Mouse (Mus musculus) CH12F3 (cell line): ENCODE results near the gene Phc2.

ENCODE experiments used
- in situ Hi-C: fragments of 300-500 bp; cut with MboI; formaldehyde crosslinking; loops from 2 replicates; pipeline ENCODE4 v1.14.3; 2020; ENCODE audit warnings: low sequenced_read_pairs

The Phc2 gene

DNA sequence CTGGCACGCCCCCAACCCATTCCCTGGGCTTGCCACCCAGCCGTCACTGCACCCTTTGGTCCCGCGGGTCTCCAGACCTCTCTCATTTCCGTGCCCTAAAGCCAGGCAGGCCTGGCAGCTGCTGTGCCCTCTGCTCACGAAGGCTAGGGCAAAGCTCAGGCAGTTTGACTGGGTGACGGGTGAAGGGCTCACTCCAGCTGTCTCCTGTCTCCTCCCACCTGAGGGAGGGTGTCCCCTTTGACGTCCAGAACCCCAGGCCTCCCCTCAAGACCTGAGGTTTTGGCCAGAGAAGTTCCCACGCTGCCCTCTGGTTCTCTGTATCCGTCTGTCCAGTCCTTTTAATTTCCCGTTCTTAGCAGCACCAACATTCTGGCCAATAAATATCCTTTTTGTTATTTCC is 119.3 kb downstream of the Phc2 start:
- in situ Hi-C loops, result no loop called here

DNA sequence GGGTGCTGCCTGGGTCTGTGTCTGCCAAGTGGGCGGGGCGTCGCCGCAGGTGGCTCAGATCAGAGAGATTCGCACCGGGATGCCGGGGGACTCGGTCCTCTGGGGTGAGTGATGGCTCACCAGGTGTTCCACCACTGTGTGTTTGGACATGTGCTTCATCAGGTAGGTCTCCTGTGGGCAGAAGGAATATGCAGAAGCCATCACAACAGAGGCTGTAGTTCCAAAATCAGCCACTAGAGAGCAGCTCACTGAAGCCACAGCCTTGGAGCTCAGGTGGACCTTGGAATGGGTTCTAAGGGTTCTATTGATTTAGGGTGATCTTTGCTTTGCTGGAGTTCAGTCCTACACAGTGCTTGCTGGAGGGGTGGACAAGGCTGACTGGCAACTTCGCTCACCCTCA is 120.0 kb downstream of the Phc2 start:
- in situ Hi-C loops, result no loop called here

DNA sequence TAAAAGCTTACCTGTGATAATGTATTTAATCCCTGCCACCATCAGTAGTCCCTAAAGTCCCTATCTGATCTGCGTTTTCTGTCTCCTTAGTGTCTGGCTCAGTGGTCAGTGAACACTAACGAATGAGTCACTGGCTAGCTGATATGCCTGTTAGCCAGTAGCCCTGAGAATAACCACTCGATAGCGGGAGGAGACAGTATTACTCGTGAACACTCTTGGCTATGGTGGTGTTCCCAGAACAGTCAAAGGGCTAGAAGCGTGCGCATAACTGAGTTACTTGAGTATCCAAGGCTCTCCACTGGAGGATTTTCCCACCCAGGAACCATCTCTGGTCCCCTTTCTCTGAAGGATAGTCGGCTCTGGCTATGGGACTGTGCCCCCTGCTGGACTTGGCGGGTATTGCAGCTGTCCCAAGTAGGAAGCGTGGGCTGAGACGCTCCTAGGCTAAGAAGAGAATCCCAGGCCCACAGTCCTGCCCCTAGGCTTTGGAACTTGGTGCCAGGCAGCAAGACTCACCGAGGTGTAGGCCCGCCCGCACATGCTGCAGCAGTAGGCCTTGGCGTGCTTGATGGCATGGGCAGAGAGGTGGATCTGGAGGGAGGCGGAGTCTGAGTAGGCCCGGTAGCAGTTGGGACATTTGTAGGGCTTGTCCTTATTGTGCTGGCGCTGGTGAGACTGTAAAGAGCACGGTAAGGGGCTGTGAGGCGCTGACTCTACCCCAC is 122.2 kb downstream of the Phc2 start:
- in situ Hi-C loops, result no loop called here

DNA sequence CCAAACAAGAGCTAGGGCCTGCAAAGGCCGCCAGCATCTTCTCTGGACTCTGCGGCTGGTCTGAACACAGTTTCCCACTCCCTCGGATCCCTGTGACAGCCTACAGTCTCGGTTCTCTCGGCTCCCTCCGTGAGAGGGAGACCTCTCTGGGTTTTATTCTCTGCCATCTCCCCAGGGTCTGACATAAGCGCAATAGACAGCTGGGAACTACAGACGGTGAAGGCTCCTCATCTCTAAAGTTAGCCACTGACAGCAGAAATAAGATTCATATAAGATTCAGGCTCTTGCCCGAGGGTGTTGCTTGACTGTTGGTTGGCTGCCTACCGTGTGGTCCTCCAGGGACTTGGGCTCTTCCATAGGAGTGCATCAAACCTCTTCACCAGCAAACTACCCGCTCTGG is 123.1 kb downstream of the Phc2 start:
- in situ Hi-C loops, result no loop called here

DNA sequence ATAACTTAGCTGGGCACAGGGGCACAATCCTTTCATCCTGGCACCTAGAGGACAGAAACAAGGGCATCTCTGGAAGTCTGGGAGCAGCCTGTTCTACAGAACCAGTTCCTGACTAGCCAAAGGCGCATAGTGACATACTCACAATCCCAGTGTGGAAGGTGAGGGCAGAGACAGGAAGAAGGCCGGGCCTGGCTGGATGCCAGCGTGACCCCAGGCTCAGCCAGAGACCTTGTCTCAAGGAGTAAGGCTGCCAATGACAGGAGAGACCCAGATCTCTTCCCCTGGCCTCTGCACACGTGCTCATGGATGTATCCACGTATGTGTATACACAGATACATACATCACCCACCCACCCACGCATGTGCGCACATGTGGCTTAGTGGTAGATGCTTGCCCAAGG is 127.5 kb downstream of the Phc2 start:
- in situ Hi-C loops, result no loop called here

DNA sequence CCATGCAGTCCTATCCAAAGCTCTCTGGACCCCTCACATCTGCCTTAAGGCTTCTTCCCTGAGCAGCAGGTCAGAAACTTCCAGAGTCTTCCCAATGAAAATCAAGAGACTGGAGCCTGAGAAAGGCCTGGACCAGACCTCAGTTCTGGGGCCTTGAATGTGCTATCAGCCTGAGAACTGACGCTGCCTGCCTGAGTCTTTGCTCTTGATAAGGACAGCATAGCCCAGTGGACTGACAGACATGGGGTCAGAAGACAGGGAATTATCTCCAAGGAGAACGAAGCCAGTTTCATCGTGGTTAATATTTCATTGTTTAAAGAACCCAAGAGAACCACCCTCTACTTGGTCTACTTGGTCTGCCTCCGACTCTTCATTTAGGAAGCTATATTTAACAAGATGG is 128.1 kb downstream of the Phc2 start:
- in situ Hi-C loops, result no loop called here

DNA sequence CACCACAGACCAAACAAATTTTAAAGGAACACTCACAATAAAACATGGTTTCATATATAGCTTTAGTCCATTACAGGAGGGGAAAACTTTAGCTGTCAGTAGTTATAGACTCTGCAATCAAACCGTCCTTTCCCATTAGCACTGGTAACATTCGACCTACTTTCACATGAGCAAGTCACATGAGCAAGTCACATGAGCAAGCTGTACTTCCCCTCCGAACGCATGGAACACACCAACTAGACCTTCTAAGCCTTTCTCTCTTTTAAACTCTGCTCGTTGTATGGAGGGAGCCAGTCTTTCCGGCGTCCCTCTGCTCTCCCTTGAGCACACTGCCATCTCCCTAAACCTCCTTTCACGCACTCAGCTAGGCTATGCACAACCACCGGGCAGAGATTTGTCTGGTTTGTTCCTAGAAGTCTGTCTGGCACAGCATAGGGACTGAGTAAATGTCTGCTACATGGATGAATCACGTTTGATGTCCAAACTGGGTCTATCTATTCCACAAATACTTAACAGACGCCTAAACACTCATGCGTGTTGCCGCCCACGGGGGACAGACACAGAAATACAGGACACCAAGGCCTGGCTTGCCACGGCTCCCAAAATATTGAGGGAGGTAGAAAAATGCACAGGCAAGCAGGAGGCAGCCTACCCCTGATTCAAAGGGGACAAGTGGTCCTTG is 130.6 kb downstream of the Phc2 start:
- in situ Hi-C loops, result no loop called here

DNA sequence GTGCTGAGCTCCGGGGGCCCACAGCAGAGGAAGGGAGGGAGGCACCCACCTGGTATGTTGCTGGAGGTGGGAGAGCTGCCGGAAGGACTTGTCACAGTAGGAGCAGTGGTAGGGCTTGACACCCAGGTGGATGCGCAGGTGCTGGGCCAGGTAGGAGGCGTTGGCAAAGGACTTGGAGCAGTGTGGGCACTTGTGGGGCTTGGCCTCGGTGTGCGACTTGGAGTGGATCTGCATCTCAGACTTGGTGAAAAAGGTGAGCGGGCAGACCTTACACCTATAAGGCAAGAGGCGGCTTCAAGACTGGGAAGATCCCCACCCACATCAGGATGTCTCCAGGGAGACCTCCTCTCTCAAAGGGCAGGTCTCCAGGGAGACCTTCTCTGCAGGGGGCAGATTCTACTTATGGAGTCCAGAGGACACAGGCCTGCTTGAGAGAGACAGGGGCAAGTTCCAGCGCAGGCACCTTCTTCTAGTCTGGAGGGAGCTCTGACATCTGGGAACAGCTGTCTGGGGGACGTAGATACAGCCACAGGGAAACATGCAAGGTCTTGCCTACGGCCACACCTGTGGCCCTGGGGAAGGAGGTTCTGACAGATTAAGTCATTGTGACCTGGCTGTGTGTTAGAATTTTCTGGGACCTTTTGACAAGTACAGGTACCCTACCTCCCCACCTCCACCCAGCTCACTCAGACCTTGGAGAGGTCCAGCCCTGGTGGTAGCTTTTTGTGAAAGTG is 131.6 kb downstream of the Phc2 start:
- in situ Hi-C loops, result no loop called here

DNA sequence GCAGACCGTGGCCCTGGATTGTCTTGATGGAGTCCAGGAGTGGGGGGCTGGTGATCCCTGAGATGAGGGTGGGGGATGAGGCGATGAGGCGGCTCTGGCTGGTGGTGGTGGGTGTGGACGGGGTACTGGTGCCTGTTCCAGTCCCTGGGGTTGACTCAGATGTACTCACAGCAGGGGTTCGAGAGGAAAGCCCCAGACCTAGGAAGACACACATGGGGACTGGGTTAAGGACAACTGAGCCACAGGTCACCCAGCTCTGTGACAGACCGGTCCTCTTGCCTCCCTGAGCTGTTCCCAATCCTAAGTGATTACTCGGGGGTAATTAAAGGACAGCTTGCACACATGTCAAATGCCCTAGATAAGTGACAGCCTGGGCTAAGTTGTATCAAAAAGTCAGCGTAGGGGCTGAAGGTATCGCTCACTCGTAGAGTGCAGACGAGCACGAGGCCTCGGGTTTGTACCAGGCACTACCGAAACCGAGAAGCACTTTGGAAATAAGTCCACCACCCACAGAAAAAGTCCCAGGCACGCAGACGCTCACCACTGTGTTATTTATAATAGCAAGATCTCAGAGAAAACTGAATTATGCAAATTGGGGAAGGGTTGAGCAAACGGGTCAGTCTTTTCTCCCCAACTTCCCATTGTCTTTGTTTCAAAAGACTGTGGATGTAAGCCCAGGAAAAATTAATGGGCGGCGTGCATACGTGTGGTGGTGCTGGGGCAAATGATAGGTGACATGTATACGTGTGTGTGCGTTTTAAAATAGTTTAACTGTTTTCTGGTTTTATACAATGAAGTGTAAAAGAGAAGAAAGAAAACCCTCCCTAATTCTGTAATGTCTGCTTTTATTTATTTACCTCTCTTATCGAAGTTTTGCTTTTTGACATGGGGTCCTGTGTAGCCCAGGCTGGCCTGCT is 132.8 kb downstream of the Phc2 start:
- in situ Hi-C loops, result no loop called here

DNA sequence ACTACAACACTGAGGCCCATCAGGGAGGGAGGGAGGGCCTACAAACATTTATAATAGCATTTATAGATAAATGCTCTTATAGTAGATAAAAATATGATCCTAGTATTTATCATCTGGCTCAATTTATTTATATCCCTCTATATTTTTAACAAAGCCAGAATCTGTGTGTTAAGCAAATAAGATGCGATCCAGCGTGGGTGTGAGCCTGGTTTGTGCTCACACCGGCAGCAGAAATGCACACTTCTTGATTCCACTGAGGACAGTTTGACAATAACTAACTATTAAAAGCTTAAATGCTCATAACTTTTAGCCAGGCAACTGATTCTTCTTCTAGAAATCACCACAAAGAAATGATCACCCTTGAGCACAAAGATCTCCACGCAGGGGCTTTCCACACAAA is 133.6 kb downstream of the Phc2 start:
- in situ Hi-C loops, result no loop called here

DNA sequence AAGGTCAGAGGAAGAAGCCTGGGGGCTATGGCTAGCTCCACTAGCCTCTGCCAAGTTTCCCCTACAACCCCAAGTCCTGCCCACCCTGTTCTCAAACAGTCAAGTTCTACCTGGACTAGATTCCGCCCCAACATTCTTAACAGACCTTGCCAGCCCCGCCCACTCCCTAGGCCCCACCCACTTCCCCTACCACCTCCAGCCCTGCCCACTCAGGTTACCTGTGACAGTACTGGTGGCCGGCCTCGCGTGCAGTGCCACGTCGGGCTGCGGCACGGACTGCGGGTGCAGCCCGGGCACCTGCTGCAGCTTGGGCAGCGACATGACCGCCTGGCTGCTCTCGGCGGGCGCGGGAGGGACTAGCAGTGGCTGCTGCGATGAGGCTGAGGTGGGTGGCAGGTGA is 135.1 kb downstream of the Phc2 start:
- in situ Hi-C loops, result no loop called here

DNA sequence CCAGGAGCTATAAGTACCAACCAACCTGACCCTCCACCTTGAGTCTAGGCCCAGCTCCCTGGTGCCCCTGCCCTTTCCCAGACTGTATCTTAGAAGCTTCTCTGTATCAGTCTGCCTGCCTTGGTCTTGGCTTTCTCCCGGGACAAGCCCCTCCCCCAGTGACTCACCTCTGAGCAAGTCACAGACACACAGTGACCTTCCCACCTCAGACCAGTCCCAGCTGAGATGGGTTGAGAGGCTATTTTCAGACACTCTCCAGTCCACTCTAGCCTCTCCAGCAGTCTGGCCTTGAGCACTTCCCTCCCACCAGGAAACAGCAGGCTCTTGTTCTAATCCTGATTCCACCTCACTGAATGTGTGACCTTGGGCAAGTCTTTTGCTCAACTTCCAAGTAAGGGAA is 139.2 kb downstream of the Phc2 start:
- in situ Hi-C loops, result no loop called here

DNA sequence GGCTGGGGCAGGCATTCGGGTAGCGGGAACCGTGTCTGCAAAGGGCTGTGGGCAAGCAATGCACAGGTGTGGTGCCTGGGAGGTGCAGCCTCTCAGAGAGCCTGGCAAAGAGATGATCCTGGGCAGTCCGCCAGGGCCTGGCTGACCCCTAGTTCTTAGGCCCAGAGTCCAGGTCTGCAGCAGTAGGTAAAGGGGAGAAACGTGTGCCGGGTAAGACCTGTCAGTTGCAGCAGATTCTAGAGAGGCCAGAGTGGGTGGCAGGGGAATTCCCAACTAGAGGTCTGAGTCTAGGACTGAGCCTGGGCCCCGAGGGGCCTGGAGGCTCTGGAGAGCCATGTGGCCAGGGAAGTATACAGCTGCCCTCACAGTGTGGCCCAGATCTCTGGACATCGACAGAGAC is 139.7 kb downstream of the Phc2 start:
- in situ Hi-C loops, result no loop called here

DNA sequence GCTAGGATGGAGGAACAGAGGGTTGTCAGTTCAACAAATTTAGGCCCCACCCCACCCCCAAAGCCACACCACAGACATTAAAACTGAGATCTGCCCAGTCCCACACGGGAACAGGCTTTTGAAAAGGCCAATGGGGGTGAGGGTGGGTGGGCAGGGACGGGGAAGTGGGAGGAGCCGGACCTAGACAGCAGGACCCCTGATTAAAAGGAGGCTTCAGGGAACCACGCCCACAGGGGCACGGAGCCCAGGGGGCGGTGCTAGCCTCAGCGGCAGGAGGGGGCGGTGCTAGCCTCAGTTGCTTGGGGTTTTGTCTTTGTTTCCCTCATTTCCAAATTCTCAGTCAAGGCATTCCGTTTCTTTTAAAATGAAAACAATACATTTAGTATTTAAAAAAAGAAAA is 141.1 kb downstream of the Phc2 start:
- in situ Hi-C loops, result no loop called here

DNA sequence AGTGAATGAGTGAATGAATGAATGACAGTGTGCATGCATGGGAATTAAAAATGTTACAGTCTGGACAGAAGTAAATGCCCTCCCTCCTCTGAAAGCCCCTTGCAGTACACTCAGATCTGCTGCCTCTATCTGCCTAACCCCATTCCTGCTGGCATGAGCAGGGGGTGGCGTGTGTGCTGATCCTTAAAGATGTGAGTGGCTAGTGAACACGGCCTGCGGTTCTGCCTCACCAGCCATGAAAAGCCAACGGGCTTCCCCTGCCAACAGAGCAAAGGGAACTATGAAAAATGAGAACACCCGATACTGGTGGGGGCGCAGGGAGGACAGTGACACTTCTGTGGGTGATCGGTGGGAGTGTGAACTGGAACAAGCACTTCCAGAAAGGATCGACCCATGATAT is 142.3 kb downstream of the Phc2 start:
- in situ Hi-C loops, result no loop called here

DNA sequence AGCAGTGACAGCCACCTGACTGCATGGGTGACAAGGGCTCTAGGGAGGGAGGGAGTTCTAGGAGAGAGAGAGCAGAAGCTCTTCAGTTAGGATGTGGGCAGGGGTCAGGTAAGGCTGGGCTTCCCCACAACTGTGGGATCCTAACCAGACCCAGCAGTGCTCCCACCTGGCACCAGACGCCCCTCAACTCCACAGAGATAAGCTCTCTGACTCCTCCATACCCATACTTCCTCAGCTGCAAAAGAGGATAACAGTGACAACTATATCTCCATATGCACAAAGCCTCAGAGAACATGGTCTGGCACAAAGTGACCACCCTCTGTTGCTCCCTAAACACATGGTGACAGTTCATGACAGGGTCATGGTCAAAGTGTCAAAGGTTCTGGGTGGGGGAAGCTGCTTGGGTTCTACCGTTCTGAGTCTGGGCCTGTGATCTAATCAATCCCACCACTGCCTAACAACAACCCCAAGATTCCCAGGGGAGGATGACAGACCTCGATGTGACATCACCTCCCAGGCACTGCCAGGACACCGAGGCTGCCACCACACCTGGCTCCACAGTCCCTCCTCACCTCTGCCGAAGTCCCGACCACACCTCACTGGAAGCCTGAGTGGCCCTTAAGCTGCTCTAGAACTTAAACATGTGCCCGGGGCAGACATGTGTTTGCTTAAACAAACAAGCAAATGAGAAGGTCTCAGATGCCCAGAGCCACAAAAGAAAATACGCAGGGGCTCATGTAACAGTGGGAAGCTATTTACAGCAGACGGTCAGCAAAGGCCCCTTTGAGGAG is 147.4 kb downstream of the Phc2 start:
- in situ Hi-C loops, result no loop called here
